Mouse (Mus musculus): Measurements from ENCODE around the gene Pigh. TPM values are rescaled to one million over a fixed set of nuclear protein-coding genes. Genes with fewer than 3 reads are reported as not detected.
A peak's percentile ranks its signal among the peaks of the same experiment; 100 is the strongest.

Pigh gene
- polyA plus RNA-seq, 1 experiment from 2014 or later, result 35.0 TPM

- peak overlapping the region; percentile 46 for H3K27ac ChIP-seq (ENCODE audit: low read length)
- no peaks in the 10 kb centered on the region for H3K27me3 ChIP-seq (ENCODE audit: control insufficient read depth, insufficient read depth, low read length)
- 75% methylated on average over 6 of the region's 6 CpGs for WGBS
Observed at GRCm38 (mm10) chr12:79059573-79059972, 29.9 kb downstream of the Pigh start.

GRCm38 (mm10) chr12:79055276-79055675, 34.2 kb downstream of the Pigh start:
- Histone ChIP-seq H3K4me3 (replicated peaks; ENCODE audit: low read length) (no peak overlapping the region), H3K27ac (ENCODE audit: low read length) (no peak overlapping the region), H3K9ac (ENCODE audit: low read length) (no peak overlapping the region), H3K27me3 (ENCODE audit: control insufficient read depth, insufficient read depth, low read length) (no peaks in the 10 kb centered on the region), H3K36me3 (ENCODE audit: control insufficient read depth, insufficient read depth, low read length) (no peaks in the 10 kb centered on the region), H3K9me3 (replicated peaks; ENCODE audit: control insufficient read depth, low read length) (no peaks in the 10 kb centered on the region), H3K4me1 (ENCODE audit: control insufficient read depth, insufficient read depth, low read length) (peaks cover 2% of the 10 kb centered on the region), H3K4me2 (ENCODE audit: low read depth, low read length) (no peak overlapping the region)
- ATAC-seq (ENCODE audit: insufficient read depth, low FRiP score), result peak; percentile 50; the same call in 1 of the 2 replicates
- 82% methylated on average over 7 of the region's 7 CpGs for WGBS

More at GRCm38 (mm10) chr12:79059573-79059972, 29.9 kb downstream of the Pigh start:
- H3K4me3 ChIP-seq (replicated peaks; ENCODE audit: low read length), result no peak overlapping the region
- H3K4me1 ChIP-seq (ENCODE audit: control insufficient read depth, insufficient read depth, low read length), result peaks cover 7% of the 10 kb centered on the region
- H3K36me3 ChIP-seq (ENCODE audit: control insufficient read depth, insufficient read depth, low read length), result no peaks in the 10 kb centered on the region
- no peak overlapping the region for H3K4me2 ChIP-seq (ENCODE audit: low read depth, low read length)
- ATAC-seq (ENCODE audit: insufficient read depth, low FRiP score), result no peak
- H3K9ac ChIP-seq (ENCODE audit: low read length), result no peak overlapping the region
- H3K9me3 ChIP-seq (replicated peaks; ENCODE audit: control insufficient read depth, low read length), result no peaks in the 10 kb centered on the region

GRCm38 (mm10) chr12:79052073-79052472, 37.4 kb downstream of the Pigh start:
- Histone ChIP-seq H3K9ac (ENCODE audit: low read length) (no peak overlapping the region), H3K36me3 (ENCODE audit: control insufficient read depth, insufficient read depth, low read length) (no peaks in the 10 kb centered on the region), H3K27me3 (ENCODE audit: control insufficient read depth, insufficient read depth, low read length) (no peaks in the 10 kb centered on the region), H3K4me1 (ENCODE audit: control insufficient read depth, insufficient read depth, low read length) (no peaks in the 10 kb centered on the region), H3K27ac (ENCODE audit: low read length) (no peak overlapping the region), H3K9me3 (replicated peaks; ENCODE audit: control insufficient read depth, low read length) (no peaks in the 10 kb centered on the region), H3K4me3 (replicated peaks; ENCODE audit: low read length) (no peak overlapping the region), H3K4me2 (ENCODE audit: low read depth, low read length) (no peak overlapping the region)
- 77% methylated on average over 2 of the region's 2 CpGs for WGBS
- ATAC-seq (ENCODE audit: insufficient read depth, low FRiP score), result no peak

- Histone ChIP-seq H3K9ac (ENCODE audit: low read length) (no peak overlapping the region), H3K4me2 (ENCODE audit: low read depth, low read length) (no peak overlapping the region), H3K36me3 (ENCODE audit: control insufficient read depth, insufficient read depth, low read length) (no peaks in the 10 kb centered on the region), H3K27ac (ENCODE audit: low read length) (no peak overlapping the region), H3K9me3 (replicated peaks; ENCODE audit: control insufficient read depth, low read length) (no peaks in the 10 kb centered on the region), H3K4me3 (replicated peaks; ENCODE audit: low read length) (no peak overlapping the region), H3K4me1 (ENCODE audit: control insufficient read depth, insufficient read depth, low read length) (no peaks in the 10 kb centered on the region), H3K27me3 (ENCODE audit: control insufficient read depth, insufficient read depth, low read length) (no peaks in the 10 kb centered on the region)
- WGBS, result 72% methylated on average over 3 of the region's 3 CpGs
- peak; percentile 61; the same call in 1 of the 2 replicates for ATAC-seq (ENCODE audit: insufficient read depth, low FRiP score)
Observed at GRCm38 (mm10) chr12:79050545-79051212, 38.8 kb downstream of the Pigh start.

GRCm38 (mm10) chr12:79049807-79050206, 39.6 kb downstream of the Pigh start:
- Histone ChIP-seq H3K4me1 (ENCODE audit: control insufficient read depth, insufficient read depth, low read length) (no peaks in the 10 kb centered on the region), H3K9me3 (replicated peaks; ENCODE audit: control insufficient read depth, low read length) (no peaks in the 10 kb centered on the region), H3K4me3 (replicated peaks; ENCODE audit: low read length) (no peak overlapping the region), H3K36me3 (ENCODE audit: control insufficient read depth, insufficient read depth, low read length) (peaks cover 5% of the 10 kb centered on the region; the same call in 1 of the 2 replicates), H3K27ac (ENCODE audit: low read length) (no peak overlapping the region), H3K27me3 (ENCODE audit: control insufficient read depth, insufficient read depth, low read length) (no peaks in the 10 kb centered on the region), H3K9ac (ENCODE audit: low read length) (no peak overlapping the region), H3K4me2 (ENCODE audit: low read depth, low read length) (no peak overlapping the region)
- WGBS, result 73% methylated on average over 2 of the region's 2 CpGs
- no peak for ATAC-seq (ENCODE audit: insufficient read depth, low FRiP score)

GRCm38 (mm10) chr12:79048898-79049297, 40.6 kb downstream of the Pigh start:
- Histone ChIP-seq H3K27ac (ENCODE audit: low read length) (no peak overlapping the region), H3K36me3 (ENCODE audit: control insufficient read depth, insufficient read depth, low read length) (peaks cover 7% of the 10 kb centered on the region; the same call in 1 of the 2 replicates), H3K4me2 (ENCODE audit: low read depth, low read length) (no peak overlapping the region), H3K9me3 (replicated peaks; ENCODE audit: control insufficient read depth, low read length) (no peaks in the 10 kb centered on the region), H3K4me1 (ENCODE audit: control insufficient read depth, insufficient read depth, low read length) (no peaks in the 10 kb centered on the region), H3K4me3 (replicated peaks; ENCODE audit: low read length) (no peak overlapping the region), H3K27me3 (ENCODE audit: control insufficient read depth, insufficient read depth, low read length) (no peaks in the 10 kb centered on the region), H3K9ac (ENCODE audit: low read length) (no peak overlapping the region)
- 73% methylated on average over 1 of the region's 1 CpGs for WGBS
- no peak for ATAC-seq (ENCODE audit: insufficient read depth, low FRiP score)

- Histone ChIP-seq H3K4me3 (replicated peaks; ENCODE audit: low read length) (no peak overlapping the region), H3K27ac (ENCODE audit: low read length) (no peak overlapping the region), H3K4me2 (ENCODE audit: low read depth, low read length) (no peak overlapping the region), H3K27me3 (ENCODE audit: control insufficient read depth, insufficient read depth, low read length) (no peaks in the 10 kb centered on the region), H3K9me3 (replicated peaks; ENCODE audit: control insufficient read depth, low read length) (no peaks in the 10 kb centered on the region), H3K4me1 (ENCODE audit: control insufficient read depth, insufficient read depth, low read length) (no peaks in the 10 kb centered on the region), H3K9ac (ENCODE audit: low read length) (no peak overlapping the region), H3K36me3 (ENCODE audit: control insufficient read depth, insufficient read depth, low read length) (peaks cover 7% of the 10 kb centered on the region; the same call in 1 of the 2 replicates)
- peak; percentile 28; the same call in 1 of the 2 replicates for ATAC-seq (ENCODE audit: insufficient read depth, low FRiP score)
- 80% methylated on average over 7 of the region's 7 CpGs for WGBS
Observed at GRCm38 (mm10) chr12:79047203-79047602, 42.2 kb downstream of the Pigh start.

GRCm38 (mm10) chr12:79046171-79046570, 43.3 kb downstream of the Pigh start:
- peaks cover 7% of the 10 kb centered on the region; the same call in 1 of the 2 replicates for H3K36me3 ChIP-seq (ENCODE audit: control insufficient read depth, insufficient read depth, low read length)
- H3K4me2 ChIP-seq (ENCODE audit: low read depth, low read length), result no peak overlapping the region
- ATAC-seq (ENCODE audit: insufficient read depth, low FRiP score), result no peak
- WGBS, result 63% methylated on average over 6 of the region's 6 CpGs
- no peaks in the 10 kb centered on the region for H3K9me3 ChIP-seq (replicated peaks; ENCODE audit: control insufficient read depth, low read length)
- H3K4me3 ChIP-seq (replicated peaks; ENCODE audit: low read length), result no peak overlapping the region
- no peaks in the 10 kb centered on the region for H3K27me3 ChIP-seq (ENCODE audit: control insufficient read depth, insufficient read depth, low read length)
- no peak overlapping the region for H3K27ac ChIP-seq (ENCODE audit: low read length)
- H3K4me1 ChIP-seq (ENCODE audit: control insufficient read depth, insufficient read depth, low read length), result no peaks in the 10 kb centered on the region
- no peak overlapping the region for H3K9ac ChIP-seq (ENCODE audit: low read length)

GRCm38 (mm10) chr12:79044668-79045067, 44.8 kb downstream of the Pigh start:
- no peak overlapping the region for H3K4me2 ChIP-seq (ENCODE audit: low read depth, low read length)
- ATAC-seq (ENCODE audit: insufficient read depth, low FRiP score), result no peak
- H3K4me3 ChIP-seq (replicated peaks; ENCODE audit: low read length), result no peak overlapping the region
- no peaks in the 10 kb centered on the region for H3K27me3 ChIP-seq (ENCODE audit: control insufficient read depth, insufficient read depth, low read length)
- H3K27ac ChIP-seq (ENCODE audit: low read length), result no peak overlapping the region
- H3K9me3 ChIP-seq (replicated peaks; ENCODE audit: control insufficient read depth, low read length), result no peaks in the 10 kb centered on the region
- H3K4me1 ChIP-seq (ENCODE audit: control insufficient read depth, insufficient read depth, low read length), result peaks cover 2% of the 10 kb centered on the region; the same call in 1 of the 2 replicates
- 72% methylated on average over 8 of the region's 8 CpGs for WGBS
- H3K36me3 ChIP-seq (ENCODE audit: control insufficient read depth, insufficient read depth, low read length), result peaks cover 7% of the 10 kb centered on the region; the same call in 1 of the 2 replicates
- no peak overlapping the region for H3K9ac ChIP-seq (ENCODE audit: low read length)
